Mouse (Mus musculus): Measurements from ENCODE around the gene Inpp5f. TPM values are rescaled to one million over a fixed set of nuclear protein-coding genes. Genes with fewer than 3 reads are reported as not detected.

Gene Inpp5f
- polyA plus RNA-seq, 1 experiment from 2014 or later, result 20.3 TPM

- Histone ChIP-seq H3K9ac (no peak overlapping the region), H3K4me2 (no peak overlapping the region), H3K4me1 (0 out of 2 replicates have a peak, but pooled peaks cover 4% of the 10 kb centered on the region), H3K27ac (no peak overlapping the region), H3K9me3 (no peaks in the 10 kb centered on the region), H3K4me3 (replicated peaks) (no peak overlapping the region), H3K36me3 (peaks cover 10% of the 10 kb centered on the region; the same call in 1 of the 2 replicates), H3K27me3 (replicated peaks) (no peaks in the 10 kb centered on the region)
- ATAC-seq (ENCODE audit: insufficient read depth, low FRiP score, low read depth), result peak; percentile 81
- WGBS, result 34% methylated on average over 4 of the region's 4 CpGs
These were observed 113.6 kb downstream of the Inpp5f start for GRCm38 (mm10) chr7:128724761-128725160.

GRCm38 (mm10) chr7:128725189-128725588, 114.1 kb downstream of the Inpp5f start:
- Histone ChIP-seq H3K27ac (no peak overlapping the region), H3K4me2 (no peak overlapping the region), H3K27me3 (replicated peaks) (no peaks in the 10 kb centered on the region), H3K4me3 (replicated peaks) (no peak overlapping the region), H3K9ac (no peak overlapping the region), H3K36me3 (peaks cover 8% of the 10 kb centered on the region; the same call in 1 of the 2 replicates), H3K9me3 (no peaks in the 10 kb centered on the region), H3K4me1 (0 out of 2 replicates have a peak, but pooled peaks cover 4% of the 10 kb centered on the region)
- no peak for ATAC-seq (ENCODE audit: insufficient read depth, low FRiP score, low read depth)
- 84% methylated on average over 9 of the region's 9 CpGs for WGBS

- no peak for ATAC-seq (ENCODE audit: insufficient read depth, low FRiP score, low read depth)
- 77% methylated on average over 10 of the region's 10 CpGs for WGBS
These were observed 115.9 kb downstream of the Inpp5f start for GRCm38 (mm10) chr7:128726999-128727398.

GRCm38 (mm10) chr7:128727701-128728100, 116.6 kb downstream of the Inpp5f start:
- Histone ChIP-seq H3K27ac (no peak overlapping the region), H3K36me3 (0 out of 2 replicates have a peak, but pooled peaks cover 5% of the 10 kb centered on the region), H3K4me3 (replicated peaks) (no peak overlapping the region), H3K27me3 (replicated peaks) (no peaks in the 10 kb centered on the region), H3K4me2 (no peak overlapping the region), H3K9ac (no peak overlapping the region), H3K4me1 (peaks cover 11% of the 10 kb centered on the region; the same call in 1 of the 2 replicates), H3K9me3 (no peaks in the 10 kb centered on the region)
- ATAC-seq (ENCODE audit: insufficient read depth, low FRiP score, low read depth), result no peak
- WGBS, result 50% methylated on average over 5 of the region's 5 CpGs

More at GRCm38 (mm10) chr7:128726999-128727398, 115.9 kb downstream of the Inpp5f start:
- Histone ChIP-seq H3K27ac (no peak overlapping the region), H3K36me3 (peaks cover 5% of the 10 kb centered on the region; the same call in 1 of the 2 replicates), H3K4me1 (peaks cover 10% of the 10 kb centered on the region; the same call in 1 of the 2 replicates), H3K4me3 (replicated peaks) (no peak overlapping the region), H3K9ac (no peak overlapping the region), H3K9me3 (no peaks in the 10 kb centered on the region), H3K27me3 (replicated peaks) (no peaks in the 10 kb centered on the region), H3K4me2 (no peak overlapping the region)

- H3K27ac ChIP-seq, result no peak overlapping the region
- no peak overlapping the region for H3K9ac ChIP-seq
- H3K27me3 ChIP-seq (replicated peaks), result no peaks in the 10 kb centered on the region
- H3K9me3 ChIP-seq, result no peaks in the 10 kb centered on the region
- no peak for ATAC-seq (ENCODE audit: insufficient read depth, low FRiP score, low read depth)
- H3K36me3 ChIP-seq, result no peaks in the 10 kb centered on the region
- 64% methylated on average over 10 of the region's 10 CpGs for WGBS
- H3K4me1 ChIP-seq, result peaks cover 11% of the 10 kb centered on the region; the same call in 1 of the 2 replicates
- H3K4me3 ChIP-seq (replicated peaks), result no peak overlapping the region
- H3K4me2 ChIP-seq, result no peak overlapping the region
These were observed 117.6 kb downstream of the Inpp5f start for GRCm38 (mm10) chr7:128728738-128729137.

GRCm38 (mm10) chr7:128731585-128731984, 120.5 kb downstream of the Inpp5f start:
- peak; percentile 72 for ATAC-seq (ENCODE audit: insufficient read depth, low FRiP score, low read depth)
- Histone ChIP-seq H3K27ac (no peak overlapping the region), H3K27me3 (replicated peaks) (no peaks in the 10 kb centered on the region), H3K4me3 (replicated peaks) (no peak overlapping the region), H3K9me3 (no peaks in the 10 kb centered on the region), H3K36me3 (peaks cover 3% of the 10 kb centered on the region; the same call in 1 of the 2 replicates), H3K4me1 (peaks cover 6% of the 10 kb centered on the region; the same call in 1 of the 2 replicates), H3K9ac (no peak overlapping the region), H3K4me2 (no peak overlapping the region)
- WGBS, result 59% methylated on average over 2 of the region's 2 CpGs

- peak overlapping the region; percentile 98; the same call in 1 of the 2 replicates for H3K4me3 ChIP-seq (replicated peaks)
- peak overlapping the region; percentile 76 for H3K4me2 ChIP-seq
- no peaks in the 10 kb centered on the region for H3K27me3 ChIP-seq (replicated peaks)
- H3K9ac ChIP-seq, result no peak overlapping the region
- H3K36me3 ChIP-seq, result peaks cover 3% of the 10 kb centered on the region; the same call in 1 of the 2 replicates
- peaks cover 12% of the 10 kb centered on the region for H3K4me1 ChIP-seq
- WGBS, result 45% methylated on average over 5 of the region's 5 CpGs
- no peak for ATAC-seq (ENCODE audit: insufficient read depth, low FRiP score, low read depth)
- no peaks in the 10 kb centered on the region for H3K9me3 ChIP-seq
- no peak overlapping the region for H3K27ac ChIP-seq
These were observed 126.9 kb downstream of the Inpp5f start for GRCm38 (mm10) chr7:128738041-128738440.

- H3K4me1 ChIP-seq, result peaks cover 12% of the 10 kb centered on the region
- H3K9me3 ChIP-seq, result no peaks in the 10 kb centered on the region
- ATAC-seq (ENCODE audit: insufficient read depth, low FRiP score, low read depth), result no peak
- H3K27me3 ChIP-seq (replicated peaks), result no peaks in the 10 kb centered on the region
- peak overlapping the region; percentile 98 for H3K9ac ChIP-seq
- no peak overlapping the region for H3K27ac ChIP-seq
- 1% methylated on average over 15 of the region's 15 CpGs for WGBS
- H3K4me3 ChIP-seq (replicated peaks), result peak overlapping the region; percentile 98
- H3K36me3 ChIP-seq, result peaks cover 3% of the 10 kb centered on the region; the same call in 1 of the 2 replicates
- H3K4me2 ChIP-seq, result peak overlapping the region; percentile 76
These were observed 128.0 kb downstream of the Inpp5f start for GRCm38 (mm10) chr7:128739116-128739461.

- Histone ChIP-seq H3K4me1 (peaks cover 12% of the 10 kb centered on the region), H3K9ac (peak overlapping the region; percentile 98), H3K4me2 (peak overlapping the region; percentile 76), H3K36me3 (peaks cover 1% of the 10 kb centered on the region; the same call in 1 of the 2 replicates), H3K4me3 (replicated peaks) (peak overlapping the region; percentile 98), H3K27ac (peak overlapping the region; percentile 88), H3K9me3 (no peaks in the 10 kb centered on the region), H3K27me3 (replicated peaks) (no peaks in the 10 kb centered on the region)
- peak; percentile 15; the same call in 1 of the 2 replicates for ATAC-seq (ENCODE audit: insufficient read depth, low FRiP score, low read depth)
- under 1% methylated on average over 55 of the region's 80 CpGs for WGBS
These were observed 128.5 kb downstream of the Inpp5f start for GRCm38 (mm10) chr7:128739462-128740277.

- Histone ChIP-seq H3K9me3 (no peaks in the 10 kb centered on the region), H3K27ac (peak within 1 kb of the TSS; percentile 88), H3K4me3 (replicated peaks) (peak within 1 kb of the TSS; percentile 98), H3K9ac (peak within 1 kb of the TSS; percentile 98), H3K4me1 (peaks cover 12% of the 10 kb centered on the region), H3K27me3 (replicated peaks) (no peaks in the 10 kb centered on the region), H3K4me2 (peak within 1 kb of the TSS; percentile 76), H3K36me3 (no peaks in the 10 kb centered on the region)
- under 1% methylated on average over 31 of the region's 35 CpGs for WGBS
- peak; percentile 88 for ATAC-seq (ENCODE audit: insufficient read depth, low FRiP score, low read depth)
These were observed 129.2 kb downstream of the Inpp5f start, which contains the start of gene Mcmbp for GRCm38 (mm10) chr7:128740334-128740733. Gene Mcmbp, minus strand, starts transcription at chr7:128740495.

- Histone ChIP-seq H3K4me2 (peak overlapping the region; percentile 86; the same call in 1 of the 2 replicates), H3K4me1 (peaks cover 19% of the 10 kb centered on the region), H3K36me3 (no peaks in the 10 kb centered on the region), H3K9me3 (no peaks in the 10 kb centered on the region), H3K27ac (no peak overlapping the region), H3K9ac (no peak overlapping the region), H3K4me3 (replicated peaks) (peak overlapping the region; percentile 99; the same call in 1 of the 2 replicates), H3K27me3 (replicated peaks) (no peaks in the 10 kb centered on the region)
- WGBS, result 52% methylated on average over 2 of the region's 2 CpGs
- ATAC-seq (ENCODE audit: insufficient read depth, low FRiP score, low read depth), result no peak
These were observed 132.8 kb downstream of the Inpp5f start for GRCm38 (mm10) chr7:128743898-128744297.

Measured in stomach, embryonic 15.5 days (tissue).